Mouse (Mus musculus): ENCODE measurements around the gene Selenoh.

Gene Selenoh

DNA sequence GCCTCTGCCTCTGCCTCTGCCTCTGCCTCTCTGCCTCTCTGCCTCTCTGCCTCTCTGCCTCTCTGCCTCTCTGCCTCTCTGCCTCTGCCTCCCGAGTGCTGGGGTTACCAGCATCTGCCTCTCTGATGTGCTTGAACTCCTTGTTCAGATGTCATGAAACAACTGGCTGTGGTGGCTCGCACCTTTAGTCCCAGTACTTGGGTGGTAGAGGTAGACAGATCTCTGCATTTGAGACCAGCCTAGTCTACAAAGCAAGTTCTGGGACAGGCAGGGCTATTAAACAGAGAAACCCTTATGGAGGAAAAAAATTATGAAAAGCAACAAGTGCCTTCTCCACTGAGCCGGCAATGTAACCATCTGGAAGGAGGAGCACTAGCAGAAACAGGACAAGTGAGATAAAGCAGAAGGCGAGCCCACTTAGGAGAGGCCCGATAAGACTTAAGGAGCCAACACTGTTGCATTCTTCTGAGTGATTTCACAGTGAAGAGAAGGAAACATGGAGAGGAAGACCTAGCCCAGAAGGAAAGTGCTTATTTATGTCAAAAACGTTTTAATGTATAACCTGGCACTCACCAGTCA is 12.1 kb upstream of the Selenoh start:
- no peak for TF ChIP-seq GATA4 (IDR thresholded peaks at IDR 0.05; ENCODE audit: insufficient replicate concordance, low read length)

DNA sequence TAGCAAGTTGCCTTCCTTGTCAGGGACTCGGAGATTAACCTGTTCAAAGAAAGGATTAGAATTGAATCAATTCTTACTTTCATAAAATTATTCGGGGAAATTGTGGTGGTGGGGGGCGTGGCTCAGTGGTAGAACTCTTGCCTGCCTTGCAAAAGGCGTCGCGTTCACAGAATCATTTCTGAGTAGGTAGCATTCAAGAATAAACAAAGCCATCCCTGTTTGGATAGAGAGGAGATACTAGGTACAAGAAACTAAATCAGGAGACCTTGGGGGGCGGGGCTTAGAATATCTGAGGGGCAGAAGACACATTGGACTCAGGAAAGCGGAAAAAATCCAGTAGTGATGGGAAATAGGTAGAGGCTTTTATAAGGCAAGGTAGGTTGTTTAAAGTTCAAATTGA is 8.4 kb upstream of the Selenoh start, which contains the start of gene Tmx2:
Gene Tmx2, minus strand, starts transcription at position 125 of the 400 bp plus-strand sequence.
- TF ChIP-seq GATA4 (IDR thresholded peaks at IDR 0.05; ENCODE audit: insufficient replicate concordance, low read length): no peak

GRCm38 (mm10) chr2:84677968-84678880 is 7.7 kb upstream of the Selenoh start, which contains the start of the genes Gm28635 and Med19:
Gm28635 (minus strand) TSS chr2:84678041.
Med19 (plus strand) TSS chr2:84678402.
- no peak; the same call in 1 of the 2 replicates for TF ChIP-seq GATA4 (IDR thresholded peaks at IDR 0.05; ENCODE audit: insufficient replicate concordance, low read length)

GRCm38 (mm10) chr2:84677270-84677967 is 6.8 kb upstream of the Selenoh start:
- TF ChIP-seq GATA4 (IDR thresholded peaks at IDR 0.05; ENCODE audit: insufficient replicate concordance, low read length): no peak

GRCm38 (mm10) chr2:84669828-84670568 is 572 bp downstream of the Selenoh start:
- no peak for TF ChIP-seq GATA4 (IDR thresholded peaks at IDR 0.05; ENCODE audit: insufficient replicate concordance, low read length)

GRCm38 (mm10) chr2:84666081-84666480 is 4.5 kb downstream of the Selenoh start:
- TF ChIP-seq GATA4 (IDR thresholded peaks at IDR 0.05; ENCODE audit: insufficient replicate concordance, low read length): no peak

DNA sequence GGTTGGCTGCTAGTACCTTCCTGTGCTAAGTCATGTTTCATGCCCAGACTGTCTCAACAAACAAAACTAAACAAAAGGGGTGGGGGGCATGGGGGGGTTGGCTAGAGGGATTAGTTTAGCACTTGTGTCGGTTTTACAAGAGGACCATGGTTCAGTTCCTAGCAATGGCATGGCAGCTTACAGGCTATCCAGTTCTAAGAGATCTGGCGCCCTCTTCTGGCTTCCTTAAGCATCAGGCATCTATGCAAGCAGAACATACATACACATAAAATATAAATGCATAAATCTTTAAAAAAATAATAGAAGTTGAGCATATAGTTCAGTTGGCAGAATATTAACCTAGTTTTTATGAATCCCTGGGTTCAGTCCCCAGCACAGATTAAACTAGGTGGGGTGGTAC is 7.7 kb downstream of the Selenoh start:
- no peak for TF ChIP-seq GATA4 (IDR thresholded peaks at IDR 0.05; ENCODE audit: insufficient replicate concordance, low read length)

- TF ChIP-seq GATA4 (IDR thresholded peaks at IDR 0.05; ENCODE audit: insufficient replicate concordance, low read length): no peak; the same call in 1 of the 2 replicates
Observed at GRCm38 (mm10) chr2:84660253-84660652, 10.3 kb downstream of the Selenoh start.

DNA sequence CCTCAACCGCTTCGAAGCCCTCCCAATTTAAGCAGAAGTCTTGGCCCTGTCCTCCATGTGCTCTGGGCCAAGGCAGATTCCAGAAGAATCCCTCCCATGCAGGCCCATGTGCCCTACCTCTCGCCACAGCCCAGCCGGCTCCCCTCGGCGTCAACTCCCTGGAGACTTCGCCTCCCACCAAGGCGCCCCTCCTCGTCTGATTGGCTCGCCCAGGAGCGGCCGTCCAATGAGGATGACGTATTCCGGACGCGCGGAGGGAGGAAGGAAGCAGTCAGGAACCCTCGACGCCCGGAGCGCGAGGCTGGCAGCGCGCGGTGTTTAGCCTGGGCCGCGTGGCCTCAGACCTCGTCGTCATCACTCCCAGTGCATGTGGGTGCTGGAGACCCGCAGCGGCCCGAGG is 11.8 kb downstream of the Selenoh start, which contains the start of gene Btbd18:
Gene Btbd18, plus strand, starts transcription at position 274 of the 400 bp plus-strand sequence.
- no peak for TF ChIP-seq GATA4 (IDR thresholded peaks at IDR 0.05; ENCODE audit: insufficient replicate concordance, low read length)

- no peak for TF ChIP-seq GATA4 (IDR thresholded peaks at IDR 0.05; ENCODE audit: insufficient replicate concordance, low read length)
Observed at GRCm38 (mm10) chr2:84655864-84656263, 14.7 kb downstream of the Selenoh start.

- TF ChIP-seq GATA4 (IDR thresholded peaks at IDR 0.05; ENCODE audit: insufficient replicate concordance, low read length): no peak
Observed at GRCm38 (mm10) chr2:84653354-84653753, 17.2 kb downstream of the Selenoh start.

GRCm38 (mm10) chr2:84650464-84651195 is 19.9 kb downstream of the Selenoh start, which contains the start of gene Ctnnd1:
Ctnnd1 (minus strand) TSS chr2:84650765.
- TF ChIP-seq GATA4 (IDR thresholded peaks at IDR 0.05; ENCODE audit: insufficient replicate concordance, low read length): no peak

DNA sequence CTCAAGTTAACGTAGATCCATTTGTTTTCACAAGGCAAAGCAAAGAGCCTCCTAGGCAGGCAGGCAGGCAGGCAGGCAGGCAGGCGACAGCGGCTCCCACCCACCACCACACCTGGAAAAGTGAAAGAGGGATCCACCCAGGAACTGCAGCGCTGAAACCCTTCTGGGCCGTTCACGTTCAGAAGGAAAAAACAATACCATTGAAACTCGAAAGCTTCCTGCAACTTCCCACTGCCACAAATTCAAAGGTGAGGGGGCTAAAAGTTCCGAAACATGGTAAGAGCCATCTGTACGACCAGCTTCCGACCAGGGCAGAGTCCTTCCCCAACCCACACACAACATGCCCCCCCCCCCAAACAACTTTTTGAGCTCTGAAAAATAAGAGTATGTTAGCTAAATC is 20.9 kb downstream of the Selenoh start:
- no peak for TF ChIP-seq GATA4 (IDR thresholded peaks at IDR 0.05; ENCODE audit: insufficient replicate concordance, low read length)

GRCm38 (mm10) chr2:84648369-84648768 is 22.2 kb downstream of the Selenoh start:
- TF ChIP-seq GATA4 (IDR thresholded peaks at IDR 0.05; ENCODE audit: insufficient replicate concordance, low read length): no peak

Measured in liver, adult (tissue).